8 mouse cellular contexts compared by ENCODE assay signal in the genomic region with DNA sequence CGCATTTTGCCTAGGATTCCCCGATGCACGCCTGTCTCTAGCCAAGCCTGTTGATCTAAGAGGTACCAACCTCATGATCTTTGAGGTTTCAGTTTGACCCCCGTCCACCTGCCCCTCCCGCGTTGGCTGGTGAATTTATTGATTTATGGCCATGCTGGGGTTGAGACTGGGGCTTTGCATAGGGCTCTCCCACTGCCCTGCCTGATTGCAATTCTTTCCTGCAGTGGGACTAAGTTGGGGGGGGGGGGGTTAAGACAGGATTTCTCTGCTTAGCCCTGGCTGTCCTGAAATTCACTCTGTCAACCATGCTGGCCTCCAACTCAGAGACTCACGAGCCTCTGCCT. TPM values are rescaled to one million over a fixed set of nuclear protein-coding genes. Genes with fewer than 3 reads are reported as not detected.
DNase-seq lines count a peak whose midpoint lies in the region; ATAC-seq and TF ChIP-seq lines count a peak whose summit lies in the region.

No protein-coding gene starts in this region.

- TF ChIP-seq CTCF in lung, embryonic 14.5 days (IDR thresholded peaks at IDR 0.05; ENCODE audit: low read depth): no peak

- no peaks in the 10 kb centered on the region for H3K27me3 ChIP-seq in lung, embryonic 14.5 days (ENCODE audit: insufficient read depth, low read length)
- H3K27me3 ChIP-seq in forebrain, embryonic 10.5 days (ENCODE audit: poor library complexity, severe bottlenecking): peaks cover 50% of the 10 kb centered on the region
- no peaks in the 10 kb centered on the region for H3K27me3 ChIP-seq in limb, embryonic 11.5 days (ENCODE audit: control insufficient read depth, insufficient read depth, low read length)
- H3K27me3 ChIP-seq in neural tube, embryonic 14.5 days (ENCODE audit: control insufficient read depth, insufficient read depth, low read length): no peaks in the 10 kb centered on the region

- peaks cover 4% of the 10 kb centered on the region; the same call in 1 of the 2 replicates for H3K4me1 ChIP-seq in lung, embryonic 14.5 days (ENCODE audit: insufficient read depth)
- H3K4me1 ChIP-seq in forebrain, embryonic 10.5 days: peaks cover 35% of the 10 kb centered on the region
- no peaks in the 10 kb centered on the region for H3K4me1 ChIP-seq in limb, embryonic 11.5 days (ENCODE audit: control insufficient read depth, insufficient read depth, low read length)
- H3K4me1 ChIP-seq in neural tube, embryonic 14.5 days (ENCODE audit: control insufficient read depth, insufficient read depth, low read length): peaks cover 13% of the 10 kb centered on the region; the same call in 1 of the 2 replicates

- H3K9me3 ChIP-seq in lung, embryonic 14.5 days (ENCODE audit: low read depth, low read length): no peaks in the 10 kb centered on the region
- peaks cover 11% of the 10 kb centered on the region for H3K9me3 ChIP-seq in forebrain, embryonic 10.5 days
- H3K9me3 ChIP-seq in limb, embryonic 11.5 days (ENCODE audit: control insufficient read depth, low read length): no peaks in the 10 kb centered on the region
- no peaks in the 10 kb centered on the region for H3K9me3 ChIP-seq in neural tube, embryonic 14.5 days (ENCODE audit: control insufficient read depth, low read length)

- WGBS in lung, embryonic 14.5 days: 7% methylated on average over 7 of the region's 7 CpGs
- WGBS in forebrain, embryonic 10.5 days: 21% methylated on average over 7 of the region's 7 CpGs
- 10% methylated on average over 7 of the region's 7 CpGs for WGBS in limb, embryonic 11.5 days
- 6% methylated on average over 7 of the region's 7 CpGs for WGBS in neural tube, embryonic 14.5 days

- H3K36me3 ChIP-seq in lung, embryonic 14.5 days (ENCODE audit: insufficient read depth): peaks cover 19% of the 10 kb centered on the region
- H3K36me3 ChIP-seq in forebrain, embryonic 10.5 days (replicated peaks): peaks cover 17% of the 10 kb centered on the region
- peaks cover 4% of the 10 kb centered on the region; the same call in 1 of the 2 replicates for H3K36me3 ChIP-seq in limb, embryonic 11.5 days (ENCODE audit: control insufficient read depth, insufficient read depth, low read length)
- H3K36me3 ChIP-seq in neural tube, embryonic 14.5 days (ENCODE audit: control insufficient read depth, insufficient read depth, low read length): no peaks in the 10 kb centered on the region

- H3K4me2 ChIP-seq in lung, embryonic 14.5 days: peak overlapping the region; percentile 55
- peak overlapping the region; percentile 44 for H3K4me2 ChIP-seq in limb, embryonic 11.5 days (ENCODE audit: low read depth, severe bottlenecking)
- peak overlapping the region; percentile 38 for H3K4me2 ChIP-seq in neural tube, embryonic 14.5 days (ENCODE audit: low read depth, low read length)

- H3K4me3 ChIP-seq in lung, embryonic 14.5 days (ENCODE audit: low read depth, low read length): peak overlapping the region; percentile 30
- peak overlapping the region; percentile 38 for H3K4me3 ChIP-seq in forebrain, embryonic 10.5 days
- H3K4me3 ChIP-seq in limb, embryonic 11.5 days (ENCODE audit: low read depth, low read length): peak overlapping the region; percentile 18
- H3K4me3 ChIP-seq in neural tube, embryonic 14.5 days (ENCODE audit: low read depth, low read length): peak overlapping the region; percentile 8; the same call in 1 of the 2 replicates

- no peak for DNase-seq in lung, embryonic 14.5 days
- DNase-seq in lung, adult 18-20 months: no peak
- no peak for DNase-seq in forebrain, embryonic 10.5 days (ENCODE audit: extremely low spot score, low spot score)
- no peak for DNase-seq in limb, embryonic 11.5 days (ENCODE audit: low spot score)
- DNase-seq in adipocyte (ENCODE audit: low spot score): no peak
- DNase-seq in spleen, postnatal 36 days (ENCODE audit: low spot score in 2 of 2): no peak
- no peak for DNase-seq in layer of hippocampus, postnatal 36 days

- H3K9ac ChIP-seq in lung, embryonic 14.5 days: peak overlapping the region; percentile 29; the same call in 1 of the 2 replicates
- no peak overlapping the region for H3K9ac ChIP-seq in limb, embryonic 11.5 days (ENCODE audit: low read length)
- no peak overlapping the region for H3K9ac ChIP-seq in neural tube, embryonic 14.5 days (replicated peaks; ENCODE audit: low read depth, low read length)

- no peak for ATAC-seq in lung, embryonic 14.5 days (ENCODE audit: insufficient read depth)
- no peak for ATAC-seq in limb, embryonic 11.5 days (ENCODE audit: insufficient number of reproducible peaks, low FRiP score, low TSS enrichment, low read depth)
- ATAC-seq in neural tube, embryonic 14.5 days (ENCODE audit: low read depth): no peak

- no peak overlapping the region for H3K27ac ChIP-seq in lung, embryonic 14.5 days (ENCODE audit: low read depth)
- 0 out of 2 replicates have a peak overlapping the region, but pooled peaks have one; percentile 40 for H3K27ac ChIP-seq in forebrain, embryonic 10.5 days
- H3K27ac ChIP-seq in limb, embryonic 11.5 days (replicated peaks; ENCODE audit: low read depth, low read length): no peak overlapping the region
- no peak overlapping the region for H3K27ac ChIP-seq in neural tube, embryonic 14.5 days (ENCODE audit: low read depth, low read length)

RNA-seq across cellular contexts. Expression of gene Keap1, which starts 13.8 kb away (rescaled TPM):
- 42.8 and 44.6 TPM in 2 replicates for polyA plus RNA-seq in lung, embryonic 14.5 days (2014; fragmentation: Nextera tagmentation; extraction: Ambion mirVana)
- polyA plus RNA-seq in forebrain, embryonic 10.5 days (2016; fragmentation: Nextera tagmentation; extraction: Ambion mirVana): 46.7 and 48.6 TPM in 2 replicates
- 31.1 and 35.2 TPM in 2 replicates for polyA plus RNA-seq in limb, embryonic 11.5 days (2014; fragmentation: Nextera tagmentation; extraction: Ambion mirVana)
- polyA plus RNA-seq in neural tube, embryonic 14.5 days (2014; fragmentation: Nextera tagmentation; extraction: Ambion mirVana): 34.2 and 43.6 TPM in 2 replicates
- total RNA-seq in layer of hippocampus, postnatal 36 days (2021): 10 to 100 TPM; 57.2 to 58.1 TPM

RNA-seq across cellular contexts. Expression of gene S1pr5, which starts 22.9 kb away (rescaled TPM):
- not detected in 2 replicates for polyA plus RNA-seq in lung, embryonic 14.5 days (2014; fragmentation: Nextera tagmentation; extraction: Ambion mirVana)
- 0.07 and 0.10 TPM in 2 replicates for polyA plus RNA-seq in forebrain, embryonic 10.5 days (2016; fragmentation: Nextera tagmentation; extraction: Ambion mirVana)
- polyA plus RNA-seq in limb, embryonic 11.5 days (2014; fragmentation: Nextera tagmentation; extraction: Ambion mirVana): 0.38 and 0.39 TPM in 2 replicates
- polyA plus RNA-seq in neural tube, embryonic 14.5 days (2014; fragmentation: Nextera tagmentation; extraction: Ambion mirVana): 4.2 and 5.0 TPM in 2 replicates
- 10 to 100 TPM; 11.1 to 11.2 TPM for total RNA-seq in layer of hippocampus, postnatal 36 days (2021)

RNA-seq across cellular contexts. Expression of gene Atg4d, which starts 39.7 kb away (rescaled TPM):
- 33.7 and 34.7 TPM in 2 replicates for polyA plus RNA-seq in lung, embryonic 14.5 days (2014; fragmentation: Nextera tagmentation; extraction: Ambion mirVana)
- polyA plus RNA-seq in forebrain, embryonic 10.5 days (2016; fragmentation: Nextera tagmentation; extraction: Ambion mirVana): 45.2 and 48.5 TPM in 2 replicates
- polyA plus RNA-seq in limb, embryonic 11.5 days (2014; fragmentation: Nextera tagmentation; extraction: Ambion mirVana): 29.5 and 31.9 TPM in 2 replicates
- polyA plus RNA-seq in neural tube, embryonic 14.5 days (2014; fragmentation: Nextera tagmentation; extraction: Ambion mirVana): 50.4 and 50.5 TPM in 2 replicates
- total RNA-seq in layer of hippocampus, postnatal 36 days (2021): 10 to 100 TPM; 38.8 to 40.9 TPM

RNA-seq across cellular contexts. Expression of gene Pde4a, which starts 59.9 kb away (rescaled TPM):
- 8.4 and 9.4 TPM in 2 replicates for polyA plus RNA-seq in lung, embryonic 14.5 days (2014; fragmentation: Nextera tagmentation; extraction: Ambion mirVana)
- 3.8 and 4.3 TPM in 2 replicates for polyA plus RNA-seq in forebrain, embryonic 10.5 days (2016; fragmentation: Nextera tagmentation; extraction: Ambion mirVana)
- 3.3 and 5.3 TPM in 2 replicates for polyA plus RNA-seq in limb, embryonic 11.5 days (2014; fragmentation: Nextera tagmentation; extraction: Ambion mirVana)
- polyA plus RNA-seq in neural tube, embryonic 14.5 days (2014; fragmentation: Nextera tagmentation; extraction: Ambion mirVana): 27.5 and 35.3 TPM in 2 replicates
- 10 to 100 TPM; 84.2 to 86.8 TPM for total RNA-seq in layer of hippocampus, postnatal 36 days (2021)
